Mouse (Mus musculus) forebrain, embryonic 14.5 days (tissue): ENCODE measurements around the gene Birc7. TPM values are rescaled to one million over a fixed set of nuclear protein-coding genes. Genes with fewer than 3 reads are reported as not detected.

Source experiments
- ATAC-seq: fragments of 200-750 bp; cut with Nextera tagmentation; 2 replicates; pipeline ENCODE4 v1.8.0; 2017; ENCODE audit warnings: mild to moderate bottlenecking, moderate library complexity
- DNase-seq: peaks from one replicate; pipeline ENCODE4 v3.0.0-alpha.2; 2015; ENCODE audit warnings: low spot score
- H3K27ac ChIP-seq: fragments of 300-500 bp; sonication (generic); 2 replicates; pipeline ENCODE4 v1.5.1; 2014; ENCODE audit warnings: low read depth, mild to moderate bottlenecking, control low read depth, low read length, moderate library complexity
- H3K27me3 ChIP-seq: fragments of 300-500 bp; sonication (generic); replicated peaks from 2 replicates; pipeline ENCODE4 v1.6.1; 2014; ENCODE audit warnings: low read length, control low read depth, mixed read lengths; ENCODE audit not compliant: control insufficient read depth, insufficient read depth
- H3K36me3 ChIP-seq: fragments of 300-500 bp; sonication (generic); 2 replicates; pipeline ENCODE4 v1.6.1; 2014; ENCODE audit warnings: low read length, control low read depth; ENCODE audit not compliant: control insufficient read depth, insufficient read depth
- H3K4me1 ChIP-seq: fragments of 300-500 bp; sonication (generic); 2 replicates; pipeline ENCODE4 v1.6.1; 2014; ENCODE audit warnings: antibody characterized with exemption, low read length, control low read depth; ENCODE audit not compliant: control insufficient read depth, insufficient read depth
- H3K4me2 ChIP-seq: fragments of 300-500 bp; sonication (generic); 2 replicates; pipeline ENCODE4 v1.6.1; 2014; ENCODE audit warnings: mild to moderate bottlenecking, control low read depth, low read length
- H3K4me3 ChIP-seq: fragments of 300-500 bp; sonication (generic); 2 replicates; pipeline ENCODE4 v1.5.1; 2014; ENCODE audit warnings: low read depth, low read length, control low read depth
- H3K9ac ChIP-seq: fragments of 300-500 bp; sonication (generic); 2 replicates; pipeline ENCODE4 v1.6.1; 2014; ENCODE audit warnings: mild to moderate bottlenecking, low read length, control low read depth, moderate library complexity
- H3K9me3 ChIP-seq: fragments of 300-500 bp; sonication (generic); replicated peaks from 2 replicates; pipeline ENCODE4 v1.6.1; 2016; ENCODE audit warnings: low read length, control low read depth, mixed read lengths; ENCODE audit not compliant: control insufficient read depth
- WGBS: fragments of 180-500 bp; shearing (Covaris S2); extraction: QIAGEN DNeasy Blood & Tissue Kit; methylation state at CpG from one replicate; pipeline ENCODE4 v1.1.7; 2014; 5-methylcytosine and 5-hydroxymethylcytosine counted together
- polyA plus RNA-seq: library from polyadenylated mRNA; unstranded; fragments of >200 nt; fragmentation: Nextera tagmentation; extraction: Ambion mirVana; gene quantifications from 2 replicates; pipeline ENCODE4 v1.2.1, GENCODE M21; 2014

The Birc7 gene
- polyA plus RNA-seq, 1 experiment from 2014 or later, result not detected

- peak overlapping the region; percentile 56; the same call in 1 of the 2 replicates for H3K9ac ChIP-seq
Observed at GRCm38 (mm10) chr2:180896819-180897625, 31.8 kb upstream of the Birc7 start.

GRCm38 (mm10) chr2:180897857-180898256, 31.0 kb upstream of the Birc7 start:
- Histone ChIP-seq H3K27me3 (0 out of 2 replicates have a peak, but pooled peaks cover 5% of the 10 kb centered on the region), H3K27ac (peak overlapping the region; percentile 55; the same call in 1 of the 2 replicates), H3K36me3 (peaks cover 4% of the 10 kb centered on the region; the same call in 1 of the 2 replicates), H3K4me1 (peaks cover 12% of the 10 kb centered on the region), H3K4me3 (no peak overlapping the region), H3K4me2 (no peak overlapping the region), H3K9me3 (no peaks in the 10 kb centered on the region), H3K9ac (no peak overlapping the region)
- WGBS, result 69% methylated on average over 6 of the region's 6 CpGs
- DNase-seq (no peak), ATAC-seq (no peak)

More at GRCm38 (mm10) chr2:180896819-180897625, 31.8 kb upstream of the Birc7 start:
- ATAC-seq (no peak), DNase-seq (no peak)
- no peak overlapping the region for H3K4me3 ChIP-seq
- 72% methylated on average over 15 of the region's 15 CpGs for WGBS
- peak overlapping the region; percentile 65 for H3K27ac ChIP-seq
- no peaks in the 10 kb centered on the region for H3K9me3 ChIP-seq
- H3K4me1 ChIP-seq, result peaks cover 12% of the 10 kb centered on the region
- H3K36me3 ChIP-seq, result peaks cover 4% of the 10 kb centered on the region; the same call in 1 of the 2 replicates
- H3K4me2 ChIP-seq, result 0 out of 2 replicates have a peak overlapping the region, but pooled peaks have one; percentile 60
- 0 out of 2 replicates have a peak, but pooled peaks cover 9% of the 10 kb centered on the region for H3K27me3 ChIP-seq

- H3K4me3 ChIP-seq, result no peak overlapping the region
- H3K27me3 ChIP-seq, result no peaks in the 10 kb centered on the region
- no peak overlapping the region for H3K9ac ChIP-seq
- WGBS, result 37% methylated on average over 2 of the region's 2 CpGs
- no peaks in the 10 kb centered on the region for H3K4me1 ChIP-seq
- no peak for ATAC-seq
- H3K36me3 ChIP-seq, result peaks cover 30% of the 10 kb centered on the region
- H3K4me2 ChIP-seq, result no peak overlapping the region
- H3K27ac ChIP-seq, result no peak overlapping the region
- H3K9me3 ChIP-seq, result no peaks in the 10 kb centered on the region
- peak; percentile 80 for DNase-seq
Observed at GRCm38 (mm10) chr2:180902086-180902485, 26.7 kb upstream of the Birc7 start.

DNA sequence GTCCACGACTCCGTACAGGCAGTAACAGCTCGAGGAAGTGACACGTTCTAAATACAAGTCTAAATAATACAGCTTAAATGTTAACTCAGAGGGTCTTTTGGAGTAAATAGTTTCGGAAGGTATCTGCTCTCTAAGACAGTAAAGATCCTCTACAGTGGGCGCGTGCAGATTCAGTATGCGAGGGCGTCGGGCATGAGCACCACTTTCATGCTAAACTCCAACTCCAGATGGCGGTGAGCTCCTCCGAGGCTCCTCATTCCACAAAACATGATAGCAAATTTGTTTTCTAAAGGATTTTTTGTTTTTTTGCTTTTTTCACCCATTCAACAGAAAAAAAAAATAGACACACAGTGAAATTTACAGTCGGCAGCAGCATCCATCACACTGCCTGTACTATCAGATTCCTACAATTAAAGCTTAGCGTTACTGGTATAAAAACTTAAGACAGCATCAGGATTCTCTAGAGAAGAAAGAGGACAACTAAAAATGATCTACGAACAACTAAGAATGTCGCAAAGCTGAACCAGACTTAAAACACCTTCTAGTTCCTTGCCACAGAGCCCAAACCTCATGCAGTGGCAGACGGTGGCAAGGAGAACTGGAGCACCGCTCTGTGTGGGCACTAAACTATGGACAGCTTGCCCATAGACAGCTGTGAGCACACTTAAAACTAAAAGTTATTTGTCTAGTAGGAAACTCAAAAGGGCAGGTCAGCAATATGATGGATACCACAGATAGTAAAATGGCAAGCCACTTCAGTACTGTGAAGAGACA, 24.2 kb upstream of the Birc7 start:
- Histone ChIP-seq H3K4me2 (no peak overlapping the region), H3K27me3 (no peaks in the 10 kb centered on the region), H3K9ac (no peak overlapping the region), H3K36me3 (peaks cover 44% of the 10 kb centered on the region), H3K4me1 (no peaks in the 10 kb centered on the region), H3K9me3 (no peaks in the 10 kb centered on the region), H3K27ac (no peak overlapping the region), H3K4me3 (no peak overlapping the region)
- 92% methylated on average over 18 of the region's 18 CpGs for WGBS
- DNase-seq, result no peak
- no peak for ATAC-seq

DNA sequence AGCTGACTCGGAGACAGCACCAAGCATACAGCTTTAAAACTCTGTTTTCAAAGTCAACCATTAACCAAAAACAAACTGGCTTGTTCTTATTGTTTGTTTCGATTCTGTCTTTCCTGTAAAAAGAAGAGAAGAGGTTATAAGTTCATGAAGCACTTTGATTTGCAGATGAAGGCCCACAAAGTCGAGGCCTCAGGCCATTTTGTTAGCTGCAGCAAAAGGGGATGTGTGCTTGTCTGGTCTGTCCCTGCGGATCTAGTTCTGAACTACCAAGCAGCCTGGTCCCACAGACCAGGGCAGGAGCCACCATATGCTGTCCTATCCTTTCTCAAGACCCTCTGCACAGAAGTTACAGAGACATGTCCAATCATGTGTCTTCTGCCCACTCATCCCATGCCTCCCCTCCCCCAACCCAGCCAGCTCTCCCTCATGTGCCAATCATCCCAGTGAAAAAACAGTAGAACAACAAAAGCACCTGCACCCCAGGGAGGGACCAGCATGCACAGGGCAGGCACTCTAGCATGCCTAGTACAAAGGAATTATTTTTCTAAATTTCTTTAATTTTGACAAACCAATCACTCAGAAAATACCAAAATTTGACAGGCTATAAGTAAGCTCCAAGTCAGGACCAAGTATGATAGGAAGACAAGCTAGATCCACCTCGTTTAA, 23.1 kb upstream of the Birc7 start:
- ATAC-seq, result no peak

GRCm38 (mm10) chr2:180910928-180911327, 17.9 kb upstream of the Birc7 start:
- Histone ChIP-seq H3K4me2 (no peak overlapping the region), H3K9ac (no peak overlapping the region), H3K4me3 (no peak overlapping the region), H3K27me3 (no peaks in the 10 kb centered on the region), H3K4me1 (no peaks in the 10 kb centered on the region), H3K36me3 (peaks cover 83% of the 10 kb centered on the region), H3K9me3 (no peaks in the 10 kb centered on the region), H3K27ac (no peak overlapping the region)
- WGBS, result 95% methylated on average over 12 of the region's 12 CpGs
- no peak for DNase-seq
- no peak for ATAC-seq

More for the DNA sequence above, 23.1 kb upstream of the Birc7 start:
- 80% methylated on average over 5 of the region's 5 CpGs for whole genome bisulfite sequencing
- peaks cover 53% of the 10 kb centered on the region for H3K36me3 ChIP-seq
- no peak overlapping the region for H3K4me2 ChIP-seq
- H3K4me3 ChIP-seq, result no peak overlapping the region
- H3K27me3 ChIP-seq, result no peaks in the 10 kb centered on the region
- H3K9me3 ChIP-seq, result no peaks in the 10 kb centered on the region
- H3K27ac ChIP-seq, result no peak overlapping the region
- H3K9ac ChIP-seq, result no peak overlapping the region
- no peak for DNase-seq
- H3K4me1 ChIP-seq, result no peaks in the 10 kb centered on the region

- no peak overlapping the region for H3K4me2 ChIP-seq
- no peaks in the 10 kb centered on the region for H3K27me3 ChIP-seq
- 87% methylated on average over 3 of the region's 3 CpGs for WGBS
- H3K4me3 ChIP-seq, result no peak overlapping the region
- DNase-seq, result no peak
- H3K36me3 ChIP-seq, result peaks cover 76% of the 10 kb centered on the region
- peaks cover 8% of the 10 kb centered on the region for H3K4me1 ChIP-seq
- ATAC-seq, result no peak
- no peaks in the 10 kb centered on the region for H3K9me3 ChIP-seq
- H3K9ac ChIP-seq, result no peak overlapping the region
- no peak overlapping the region for H3K27ac ChIP-seq
Observed at GRCm38 (mm10) chr2:180915886-180916433, 12.9 kb upstream of the Birc7 start.
